Comparison of ENCODE assay signal across 8 mouse cellular contexts in the genomic region with DNA sequence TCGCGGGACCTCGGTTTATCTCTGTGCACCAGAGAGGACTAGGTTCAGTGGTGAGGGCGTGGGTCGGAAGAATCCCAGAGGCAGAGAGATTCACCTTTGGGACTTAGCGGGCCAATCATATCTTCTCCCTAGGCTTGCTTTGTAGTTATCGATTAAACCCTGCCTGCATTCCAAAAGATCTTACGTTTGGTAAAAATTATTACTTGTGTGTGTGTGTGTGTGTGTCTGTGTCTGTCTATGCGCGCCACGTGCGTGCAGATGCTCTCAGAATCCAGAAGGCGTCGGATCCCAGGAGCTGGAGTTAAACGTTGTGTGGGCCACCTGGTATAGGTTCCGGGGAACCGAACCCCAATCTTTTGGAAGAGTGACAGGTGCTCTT. TPM values are rescaled to one million over a fixed set of nuclear protein-coding genes. Genes with fewer than 3 reads are reported as not detected.
DNase-seq lines count a peak whose midpoint lies in the region; ATAC-seq and TF ChIP-seq lines count a peak whose summit lies in the region.

No protein-coding gene starts in this region.

- H3K4me1 ChIP-seq in kidney, postnatal 0 days (replicated peaks; ENCODE audit: insufficient read depth, low read length): 0 out of 2 replicates have a peak, but pooled peaks cover 2% of the 10 kb centered on the region
- H3K4me1 ChIP-seq in brown adipose tissue, adult 24 weeks (ENCODE audit: control insufficient read depth, insufficient read depth, insufficient read length, low read length): no peaks in the 10 kb centered on the region; the same call in 1 of the 2 replicates
- peaks cover 24% of the 10 kb centered on the region for H3K4me1 ChIP-seq in hindbrain, embryonic 12.5 days
- H3K4me1 ChIP-seq in midbrain, embryonic 14.5 days (ENCODE audit: control insufficient read depth, insufficient read depth, low read length): peaks cover 8% of the 10 kb centered on the region

- H3K4me2 ChIP-seq in kidney, postnatal 0 days (ENCODE audit: low read length): peak overlapping the region; percentile 66
- peak overlapping the region; percentile 59 for H3K4me2 ChIP-seq in hindbrain, embryonic 12.5 days (replicated peaks)
- H3K4me2 ChIP-seq in midbrain, embryonic 14.5 days (ENCODE audit: low read length): peak overlapping the region; percentile 60

- no peaks in the 10 kb centered on the region for H3K36me3 ChIP-seq in kidney, postnatal 0 days (ENCODE audit: insufficient read depth, low read length)
- no peaks in the 10 kb centered on the region for H3K36me3 ChIP-seq in hindbrain, embryonic 12.5 days
- no peaks in the 10 kb centered on the region for H3K36me3 ChIP-seq in midbrain, embryonic 14.5 days (ENCODE audit: control insufficient read depth, insufficient read depth, low read length)

- H3K27ac ChIP-seq in kidney, postnatal 0 days: peak overlapping the region; percentile 26; the same call in 1 of the 2 replicates
- no peak overlapping the region for H3K27ac ChIP-seq in brown adipose tissue, adult 24 weeks (replicated peaks; ENCODE audit: low read depth, low read length)
- peak overlapping the region; percentile 52 for H3K27ac ChIP-seq in hindbrain, embryonic 12.5 days
- peak overlapping the region; percentile 68 for H3K27ac ChIP-seq in midbrain, embryonic 14.5 days (replicated peaks; ENCODE audit: low read depth, low read length)

- H3K9ac ChIP-seq in kidney, postnatal 0 days (ENCODE audit: low read depth, low read length): peak overlapping the region; percentile 70
- peak overlapping the region; percentile 71 for H3K9ac ChIP-seq in hindbrain, embryonic 12.5 days
- H3K9ac ChIP-seq in midbrain, embryonic 14.5 days (replicated peaks; ENCODE audit: low read length): peak overlapping the region; percentile 60

- no peak for DNase-seq in kidney, postnatal 0 days (ENCODE audit: low spot score)
- no peak for DNase-seq in kidney, postnatal 10 days
- peak; percentile 65 for DNase-seq in midbrain, embryonic 14.5 days
- no peak for DNase-seq in urinary bladder, postnatal 10 days (ENCODE audit: low spot score)
- DNase-seq in ovary, adult 18-20 months (ENCODE audit: low spot score): no peak
- no peak for DNase-seq in thymus, postnatal 36 days

- peak overlapping the region; percentile 60 for H3K4me3 ChIP-seq in kidney, postnatal 0 days (replicated peaks; ENCODE audit: low read depth, low read length)
- H3K4me3 ChIP-seq in brown adipose tissue, adult 24 weeks (ENCODE audit: insufficient read depth, low read depth, low read length): peak overlapping the region; percentile 72
- peak overlapping the region; percentile 76 for H3K4me3 ChIP-seq in hindbrain, embryonic 12.5 days
- H3K4me3 ChIP-seq in midbrain, embryonic 14.5 days (replicated peaks; ENCODE audit: low read depth, low read length): peak overlapping the region; percentile 71

- TF ChIP-seq CTCF in kidney, postnatal 0 days (IDR thresholded peaks at IDR 0.05; ENCODE audit: low read depth): no peak

- 3% methylated on average over 17 of the region's 17 CpGs for WGBS in kidney, postnatal 0 days
- WGBS in hindbrain, embryonic 12.5 days: 3% methylated on average over 17 of the region's 17 CpGs
- 3% methylated on average over 17 of the region's 17 CpGs for WGBS in midbrain, embryonic 14.5 days

- no peaks in the 10 kb centered on the region for H3K27me3 ChIP-seq in kidney, postnatal 0 days (ENCODE audit: insufficient read depth, low read length)
- H3K27me3 ChIP-seq in hindbrain, embryonic 12.5 days: no peaks in the 10 kb centered on the region
- H3K27me3 ChIP-seq in midbrain, embryonic 14.5 days (ENCODE audit: control insufficient read depth, insufficient read depth, low read length): no peaks in the 10 kb centered on the region

- ATAC-seq in kidney, postnatal 0 days (replicated peaks; ENCODE audit: low FRiP score, low read depth): no peak
- no peak; the same call in 1 of the 2 replicates for ATAC-seq in hindbrain, embryonic 12.5 days (ENCODE audit: low FRiP score)
- no peak; the same call in 1 of the 2 replicates for ATAC-seq in midbrain, embryonic 14.5 days (ENCODE audit: low FRiP score, low TSS enrichment)

- no peaks in the 10 kb centered on the region for H3K9me3 ChIP-seq in kidney, postnatal 0 days (replicated peaks; ENCODE audit: low read length)
- H3K9me3 ChIP-seq in hindbrain, embryonic 12.5 days (replicated peaks): no peaks in the 10 kb centered on the region
- no peaks in the 10 kb centered on the region for H3K9me3 ChIP-seq in midbrain, embryonic 14.5 days (ENCODE audit: control insufficient read depth, low read length)

RNA-seq across cellular contexts. Expression of gene Nudt2, which starts 0.3 kb away (rescaled TPM):
- 57.2 and 61.7 TPM in 2 replicates for polyA plus RNA-seq in kidney, postnatal 0 days (2015; fragmentation: Nextera tagmentation; extraction: Ambion mirVana)
- polyA plus RNA-seq in brown adipose tissue, adult 24 weeks (2012; ENCODE audit: insufficient read depth, insufficient read length, missing spikeins): 60.1 and 71.7 TPM in 2 replicates
- 56.9 and 59.5 TPM in 2 replicates for polyA plus RNA-seq in hindbrain, embryonic 12.5 days (2016; fragmentation: Nextera tagmentation; extraction: Ambion mirVana)
- 68.4 and 79.9 TPM in 2 replicates for polyA plus RNA-seq in midbrain, embryonic 14.5 days (2014; fragmentation: Nextera tagmentation; extraction: Ambion mirVana)

RNA-seq across cellular contexts. Expression of gene Kif24, which starts 0.6 kb away (rescaled TPM):
- 2.0 and 2.4 TPM in 2 replicates for polyA plus RNA-seq in kidney, postnatal 0 days (2015; fragmentation: Nextera tagmentation; extraction: Ambion mirVana)
- polyA plus RNA-seq in brown adipose tissue, adult 24 weeks (2012; ENCODE audit: insufficient read depth, insufficient read length, missing spikeins): 0.55 TPM in 1 of 2 replicates, not detected in the other
- polyA plus RNA-seq in hindbrain, embryonic 12.5 days (2016; fragmentation: Nextera tagmentation; extraction: Ambion mirVana): 9.5 and 9.6 TPM in 2 replicates
- polyA plus RNA-seq in midbrain, embryonic 14.5 days (2014; fragmentation: Nextera tagmentation; extraction: Ambion mirVana): 3.3 and 3.7 TPM in 2 replicates

RNA-seq across cellular contexts. Expression of gene AI464131, which starts 37.6 kb away (rescaled TPM):
- polyA plus RNA-seq in kidney, postnatal 0 days (2015; fragmentation: Nextera tagmentation; extraction: Ambion mirVana): 5.3 and 6.1 TPM in 2 replicates
- 8.7 and 13.8 TPM in 2 replicates for polyA plus RNA-seq in brown adipose tissue, adult 24 weeks (2012; ENCODE audit: insufficient read depth, insufficient read length, missing spikeins)
- polyA plus RNA-seq in hindbrain, embryonic 12.5 days (2016; fragmentation: Nextera tagmentation; extraction: Ambion mirVana): 10.1 and 11.9 TPM in 2 replicates
- 7.2 and 8.0 TPM in 2 replicates for polyA plus RNA-seq in midbrain, embryonic 14.5 days (2014; fragmentation: Nextera tagmentation; extraction: Ambion mirVana)

RNA-seq across cellular contexts. Expression of gene 1110017D15Rik, which starts 51.9 kb away (rescaled TPM):
- 0.43 and 0.68 TPM in 2 replicates for polyA plus RNA-seq in kidney, postnatal 0 days (2015; fragmentation: Nextera tagmentation; extraction: Ambion mirVana)
- polyA plus RNA-seq in brown adipose tissue, adult 24 weeks (2012; ENCODE audit: insufficient read depth, insufficient read length, missing spikeins): not detected in 2 replicates
- 11.3 and 12.9 TPM in 2 replicates for polyA plus RNA-seq in hindbrain, embryonic 12.5 days (2016; fragmentation: Nextera tagmentation; extraction: Ambion mirVana)
- polyA plus RNA-seq in midbrain, embryonic 14.5 days (2014; fragmentation: Nextera tagmentation; extraction: Ambion mirVana): 12.9 and 13.2 TPM in 2 replicates
